Mouse (Mus musculus) spleen, adult 2 months (tissue): ENCODE measurements at regions not wholly inside any gene's neighbourhood (a gene's known extent, or its start where the extent isn't known, plus 50 kb on each side); places are given as distances from the start of the nearest gene placed in this dataset.

ENCODE experiments used
- DNase-seq, 2 experiments: peaks; one replicate each; pipeline versions ENCODE4 v3.0.0 to v3.0.0-alpha.2; 2012 to 2021; ENCODE audit warnings: low spot score in 2 of 2, low read depth in 1 of 2
- H3K27ac ChIP-seq: fragments of 200-500 bp; 2 replicates; pipeline ENCODE4 v1.5.1; 2012; ENCODE audit warnings: low read length, inconsistent platforms; ENCODE audit not compliant: insufficient read depth
- H3K27me3 ChIP-seq: fragments of 200-500 bp; 2 replicates; pipeline ENCODE4 v1.6.1; 2012; ENCODE audit warnings: mild to moderate bottlenecking, moderate library complexity, low read length, inconsistent platforms; ENCODE audit not compliant: control insufficient read depth, insufficient read depth
- H3K36me3 ChIP-seq: fragments of 200-500 bp; 2 replicates; pipeline ENCODE4 v1.6.1; 2012; ENCODE audit warnings: mild to moderate bottlenecking, low read length, inconsistent platforms; ENCODE audit not compliant: control insufficient read depth, insufficient read depth
- H3K4me1 ChIP-seq: fragments of 200-500 bp; 2 replicates; pipeline ENCODE4 v1.6.1; 2011; ENCODE audit warnings: inconsistent platforms; ENCODE audit not compliant: control insufficient read depth, insufficient read depth, insufficient read length
- H3K4me3 ChIP-seq: fragments of 200-500 bp; 2 replicates; pipeline ENCODE4 v1.5.1; 2011; ENCODE audit warnings: mild to moderate bottlenecking, inconsistent platforms; ENCODE audit not compliant: insufficient read depth, insufficient read length; ENCODE audit errors: extremely low read depth
- CTCF ChIP-seq: fragments of 200-500 bp; IDR thresholded peaks from 2 replicates; pipeline ENCODE4 v1.5.1; 2011; ENCODE audit warnings: mild to moderate bottlenecking, inconsistent platforms; ENCODE audit not compliant: insufficient read depth, insufficient read length, insufficient replicate concordance; ENCODE audit errors: extremely low read depth
- POLR2A ChIP-seq: fragments of 200-500 bp; IDR thresholded peaks from 2 replicates; pipeline ENCODE4 v1.6.1; 2011; ENCODE audit warnings: low read depth, low read length, inconsistent platforms
- WGBS: fragments of 180-500 bp; shearing (Covaris S2); methylation state at CpG from one replicate; pipeline ENCODE4 v1.1.7; 2018; 5-methylcytosine and 5-hydroxymethylcytosine counted together

- no peaks in the 10 kb centered on the region for H3K36me3 ChIP-seq
Measured at GRCm38 (mm10) chr12:114981476-114982136, 1065.9 kb upstream of the Zfp386 start.

GRCm38 (mm10) chr12:114990916-114991315 lies 1056.6 kb upstream of the Zfp386 start:
- WGBS = 12% methylated on average over 1 of the region's 1 CpGs
- Histone ChIP-seq H3K36me3 (no peaks in the 10 kb centered on the region), H3K4me3 (no peak overlapping the region), H3K27ac (0 out of 2 replicates have a peak overlapping the region, but pooled peaks have one; percentile 35), H3K27me3 (no peaks in the 10 kb centered on the region), H3K4me1 (no peaks in the 10 kb centered on the region)
- TF ChIP-seq CTCF (no peak), POLR2A (no peak)
- DNase-seq = no peak

More at GRCm38 (mm10) chr12:114981476-114982136, 1065.9 kb upstream of the Zfp386 start:
- H3K4me1 ChIP-seq = no peaks in the 10 kb centered on the region
- peak; percentile 45 to 56 for DNase-seq
- no peak overlapping the region for H3K4me3 ChIP-seq
- 28% methylated on average over 5 of the region's 5 CpGs for WGBS
- no peaks in the 10 kb centered on the region for H3K27me3 ChIP-seq
- TF ChIP-seq CTCF = peak; percentile 18; the same call in 1 of the 2 replicates
- TF ChIP-seq POLR2A = no peak
- no peak overlapping the region for H3K27ac ChIP-seq

- TF ChIP-seq CTCF = no peak
- no peak for TF ChIP-seq POLR2A
- no peaks in the 10 kb centered on the region for H3K27me3 ChIP-seq
- H3K27ac ChIP-seq = no peak overlapping the region
- no peak overlapping the region for H3K4me3 ChIP-seq
- DNase-seq = peak in 1 of 2 experiments; percentile 6
- no peaks in the 10 kb centered on the region for H3K36me3 ChIP-seq
- no peaks in the 10 kb centered on the region for H3K4me1 ChIP-seq
Measured at GRCm38 (mm10) chr12:114996817-114997216, 1050.7 kb upstream of the Zfp386 start.

- DNase-seq = no peak
- no peaks in the 10 kb centered on the region for H3K36me3 ChIP-seq
- H3K4me1 ChIP-seq = peaks cover 2% of the 10 kb centered on the region; the same call in 1 of the 2 replicates
- TF ChIP-seq CTCF (no peak), POLR2A (no peak)
- H3K27me3 ChIP-seq = no peaks in the 10 kb centered on the region
- H3K27ac ChIP-seq = no peak overlapping the region
- 28% methylated on average over 1 of the region's 1 CpGs for WGBS
- no peak overlapping the region for H3K4me3 ChIP-seq
Measured at GRCm38 (mm10) chr12:115003118-115003517, 1044.4 kb upstream of the Zfp386 start.

GRCm38 (mm10) chr12:115008434-115008833 lies 1039.1 kb upstream of the Zfp386 start:
- Histone ChIP-seq H3K4me3 (no peak overlapping the region), H3K4me1 (no peaks in the 10 kb centered on the region; the same call in 1 of the 2 replicates), H3K36me3 (no peaks in the 10 kb centered on the region), H3K27me3 (no peaks in the 10 kb centered on the region), H3K27ac (no peak overlapping the region)
- WGBS = 35% methylated on average over 2 of the region's 2 CpGs
- peak; percentile 25; the same call in 1 of the 2 replicates for TF ChIP-seq CTCF
- no peak for TF ChIP-seq POLR2A
- DNase-seq = peak in 1 of 2 experiments; percentile 16

GRCm38 (mm10) chr12:115012751-115013150 lies 1034.8 kb upstream of the Zfp386 start:
- Histone ChIP-seq H3K4me1 (no peaks in the 10 kb centered on the region), H3K36me3 (no peaks in the 10 kb centered on the region), H3K4me3 (no peak overlapping the region), H3K27ac (no peak overlapping the region), H3K27me3 (no peaks in the 10 kb centered on the region)
- WGBS = 25% methylated on average over 3 of the region's 3 CpGs
- no peak for TF ChIP-seq CTCF
- TF ChIP-seq POLR2A = no peak
- no peak for DNase-seq

- H3K36me3 ChIP-seq = no peaks in the 10 kb centered on the region
- no peak for TF ChIP-seq CTCF
- TF ChIP-seq POLR2A = no peak
- no peak for DNase-seq
- H3K27ac ChIP-seq = no peak overlapping the region
- peaks cover 4% of the 10 kb centered on the region; the same call in 1 of the 2 replicates for H3K4me1 ChIP-seq
- H3K27me3 ChIP-seq = no peaks in the 10 kb centered on the region
- 42% methylated on average over 1 of the region's 1 CpGs for WGBS
- H3K4me3 ChIP-seq = no peak overlapping the region
Measured at GRCm38 (mm10) chr12:115023742-115024141, 1023.8 kb upstream of the Zfp386 start.
